Mouse (Mus musculus) cortical plate, adult 2 months (tissue): Measurements from ENCODE around the gene Isg20l2. TPM values are rescaled to one million over a fixed set of nuclear protein-coding genes. Genes with fewer than 3 reads are reported as not detected.
"Not testable (repeated sequence)": the region's sequence is repeated elsewhere in the genome, so short reads cannot be mapped to it uniquely, and the experiment has no call there.

Experiments used
- H3K27ac ChIP-seq: fragments of 200-500 bp; 2 replicates; pipeline ENCODE4 v1.5.1; 2012; ENCODE audit warnings: low read length, control low read depth, inconsistent platforms; ENCODE audit not compliant: insufficient read depth
- H3K4me1 ChIP-seq: fragments of 200-500 bp; 2 replicates; pipeline ENCODE4 v1.6.1; 2011; ENCODE audit warnings: low read length; ENCODE audit not compliant: control insufficient read depth, insufficient read depth
- H3K4me3 ChIP-seq: fragments of 200-500 bp; 2 replicates; pipeline ENCODE4 v1.5.1; 2011; ENCODE audit warnings: mild to moderate bottlenecking, low read length, control low read depth; ENCODE audit not compliant: insufficient read depth
- CTCF ChIP-seq: fragments of 200-500 bp; IDR thresholded peaks from 2 replicates; pipeline ENCODE4 v1.5.1; 2011; ENCODE audit warnings: mild to moderate bottlenecking, control low read depth, low read length; ENCODE audit not compliant: insufficient read depth; ENCODE audit errors: extremely low read depth
- POLR2A ChIP-seq: fragments of 200-500 bp; IDR thresholded peaks from 2 replicates; pipeline ENCODE4 v1.6.1; 2011; ENCODE audit warnings: mild to moderate bottlenecking, low read length, control low read depth; ENCODE audit not compliant: insufficient read depth; ENCODE audit errors: extremely low read depth
- polyA plus RNA-seq: library from polyadenylated mRNA; depleted of rRNA; stranded (reverse); fragments of >200 nt; gene quantifications from 2 replicates; pipeline ENCODE4 v1.2.3, GENCODE M21; 2012

Isg20l2 gene
- polyA plus RNA-seq, 1 experiment: 12.0 TPM

DNA sequence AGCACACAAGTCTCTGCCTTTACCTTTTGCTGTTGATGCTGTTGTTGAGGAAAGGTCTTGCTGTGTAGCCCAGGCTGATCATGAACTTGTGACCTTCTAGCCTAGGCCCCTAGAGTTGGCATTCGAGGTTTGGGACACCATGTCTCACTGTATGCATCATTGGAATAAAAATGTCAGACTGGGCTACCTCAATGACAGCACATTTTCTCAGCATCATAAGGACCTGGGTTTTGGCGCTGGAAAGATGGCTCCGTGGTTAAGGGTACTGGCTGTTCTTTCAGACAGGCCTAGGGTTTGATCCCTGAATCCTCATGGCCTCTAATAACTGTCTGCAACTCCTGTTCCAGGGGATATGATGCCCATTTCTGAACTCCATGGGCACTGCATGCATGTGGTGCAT lies 30.3 kb upstream of the Isg20l2 start:
- Histone ChIP-seq H3K4me3 (no peak overlapping the region), H3K27ac (no peak overlapping the region), H3K4me1 (no peaks in the 10 kb centered on the region)
- TF ChIP-seq CTCF (no peak), POLR2A (no peak)

DNA sequence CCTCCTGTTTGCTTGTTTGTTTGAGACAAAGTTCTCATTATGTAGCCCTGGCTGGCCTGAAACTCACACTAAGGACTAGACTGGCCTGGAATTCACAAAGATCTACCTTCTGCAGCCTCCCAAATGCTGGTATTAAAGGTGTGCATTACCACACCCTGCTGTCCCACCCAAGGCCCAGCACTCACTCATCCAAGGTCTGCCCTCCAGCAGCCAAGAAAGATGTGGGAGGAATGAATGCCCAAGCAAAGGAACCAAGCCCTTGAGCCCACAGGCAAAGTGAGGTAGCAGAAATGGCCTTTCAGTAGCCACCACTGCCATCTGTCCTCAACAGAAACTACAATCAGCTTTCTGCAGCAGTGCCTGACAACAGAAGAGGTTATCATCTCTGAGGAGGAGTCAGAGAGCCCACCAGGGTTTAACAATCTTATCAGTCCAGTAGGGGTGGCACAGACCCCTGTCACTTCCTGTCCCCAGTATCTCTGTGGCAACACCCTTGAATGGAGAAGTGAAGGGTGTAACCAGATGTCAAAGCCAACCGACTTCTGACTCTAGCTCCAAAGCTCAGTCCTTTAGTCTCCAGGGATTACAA lies 29.0 kb upstream of the Isg20l2 start:
- no peak overlapping the region for H3K4me3 ChIP-seq
- H3K4me1 ChIP-seq: no peaks in the 10 kb centered on the region
- H3K27ac ChIP-seq: no peak overlapping the region
- TF ChIP-seq CTCF: no peak
- no peak for TF ChIP-seq POLR2A

DNA sequence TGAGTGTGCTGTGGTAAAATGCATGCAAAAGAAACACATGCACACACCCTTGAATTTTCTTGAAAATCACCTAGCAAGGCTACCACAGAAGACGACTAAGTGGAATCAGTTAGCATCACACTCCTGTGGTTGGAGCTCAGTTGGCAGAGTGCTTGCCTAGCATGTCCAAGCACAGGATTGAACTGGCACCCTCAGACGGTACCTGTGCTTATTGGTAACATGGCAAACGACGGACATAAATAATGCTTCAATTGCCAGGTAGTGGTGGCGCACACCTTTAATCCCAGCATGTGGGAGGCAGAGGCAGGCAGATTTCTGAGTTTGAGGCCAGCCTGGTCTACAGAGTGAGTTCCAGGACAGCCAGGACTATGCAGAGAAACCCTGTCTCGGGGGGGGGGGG lies 28.2 kb upstream of the Isg20l2 start:
- H3K4me3 ChIP-seq, H3K4me1 ChIP-seq, H3K27ac ChIP-seq: not testable (repeated sequence)

DNA sequence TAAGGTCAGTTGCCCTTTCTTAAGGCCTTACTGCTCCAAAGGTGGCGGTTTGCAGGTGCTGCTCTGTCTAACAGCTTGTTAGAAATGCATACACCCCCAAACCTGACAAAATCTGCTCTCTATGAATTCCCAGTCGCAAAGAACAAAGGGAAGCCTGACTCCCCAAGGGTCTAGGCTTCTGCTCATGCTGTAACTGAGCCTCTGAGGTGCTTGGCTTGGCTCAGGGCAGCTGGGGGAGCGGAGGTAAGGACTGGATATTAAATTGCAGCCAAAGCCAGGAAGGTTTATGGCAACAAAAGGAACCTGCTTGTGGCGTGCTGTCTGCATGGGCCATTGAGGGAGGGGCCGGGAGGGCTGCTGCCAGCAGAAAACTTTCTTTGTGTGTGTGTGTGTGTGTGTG lies 26.3 kb upstream of the Isg20l2 start:
- no peak for TF ChIP-seq CTCF
- TF ChIP-seq POLR2A: no peak
- Histone ChIP-seq H3K4me1 (peaks cover 4% of the 10 kb centered on the region; the same call in 1 of the 2 replicates), H3K27ac (no peak overlapping the region), H3K4me3 (no peak overlapping the region)

DNA sequence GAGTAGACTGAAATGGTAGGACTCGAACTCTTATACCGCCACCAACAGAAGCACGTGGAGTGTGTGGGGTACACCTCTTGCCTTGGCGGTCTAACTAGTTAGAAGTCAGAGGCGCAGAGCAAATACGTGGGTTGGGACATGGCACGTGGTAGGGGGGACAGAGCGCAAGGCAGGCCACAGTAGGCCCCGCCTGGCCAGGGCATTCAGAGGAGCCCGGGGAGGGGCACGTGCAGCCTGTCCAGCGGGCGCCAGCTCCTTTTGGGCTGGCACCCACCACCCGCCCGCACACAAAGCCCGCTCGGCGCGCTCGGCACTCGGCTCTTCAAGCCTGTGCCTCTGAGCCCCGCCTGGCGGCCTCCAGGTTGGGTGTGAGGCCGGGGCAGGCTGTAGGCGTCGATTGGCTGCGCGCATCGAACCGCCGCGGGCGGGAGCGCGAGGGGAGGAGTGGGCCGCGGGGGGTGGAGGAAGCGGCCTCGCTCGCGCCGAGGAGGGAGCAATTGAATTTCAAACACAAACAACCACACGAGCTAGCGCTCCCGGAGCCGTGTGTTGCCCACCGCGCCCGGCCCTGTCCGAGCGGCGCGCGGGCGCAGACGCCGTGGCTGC lies 24.1 kb upstream of the Isg20l2 start, which contains the start of gene Hdgf:
Gene Hdgf (plus strand): TSS at position 442 of the 606 bp plus-strand sequence.
- TF ChIP-seq POLR2A: peak; percentile 42; the same call in 1 of the 2 replicates
- no peak for TF ChIP-seq CTCF
- Histone ChIP-seq H3K27ac (peak within 1 kb of the TSS; percentile 99), H3K4me3 (peak within 1 kb of the TSS; percentile 88), H3K4me1 (peaks cover 10% of the 10 kb centered on the region; the same call in 1 of the 2 replicates)

DNA sequence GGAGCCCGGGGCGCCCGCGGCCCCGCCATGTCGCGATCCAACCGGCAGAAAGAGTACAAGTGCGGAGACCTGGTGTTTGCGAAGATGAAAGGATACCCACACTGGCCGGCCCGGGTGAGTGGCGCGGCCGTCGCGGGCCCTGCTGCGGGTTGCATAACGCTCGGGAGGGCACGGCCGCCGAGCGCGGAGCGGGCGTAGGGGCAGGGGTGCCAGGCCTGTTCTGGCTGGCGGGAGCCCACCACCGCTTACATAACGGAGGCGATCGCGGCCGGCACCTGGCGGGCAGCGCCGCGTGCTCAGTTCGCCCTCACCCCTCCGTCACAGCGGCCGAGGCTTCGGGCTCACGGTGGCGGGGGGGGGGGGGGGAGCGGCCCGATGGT lies 23.5 kb upstream of the Isg20l2 start:
- H3K4me1 ChIP-seq: peaks cover 10% of the 10 kb centered on the region; the same call in 1 of the 2 replicates
- TF ChIP-seq POLR2A (no peak), CTCF (no peak)
- H3K4me3 ChIP-seq: peak overlapping the region; percentile 88
- peak overlapping the region; percentile 99 for H3K27ac ChIP-seq

DNA sequence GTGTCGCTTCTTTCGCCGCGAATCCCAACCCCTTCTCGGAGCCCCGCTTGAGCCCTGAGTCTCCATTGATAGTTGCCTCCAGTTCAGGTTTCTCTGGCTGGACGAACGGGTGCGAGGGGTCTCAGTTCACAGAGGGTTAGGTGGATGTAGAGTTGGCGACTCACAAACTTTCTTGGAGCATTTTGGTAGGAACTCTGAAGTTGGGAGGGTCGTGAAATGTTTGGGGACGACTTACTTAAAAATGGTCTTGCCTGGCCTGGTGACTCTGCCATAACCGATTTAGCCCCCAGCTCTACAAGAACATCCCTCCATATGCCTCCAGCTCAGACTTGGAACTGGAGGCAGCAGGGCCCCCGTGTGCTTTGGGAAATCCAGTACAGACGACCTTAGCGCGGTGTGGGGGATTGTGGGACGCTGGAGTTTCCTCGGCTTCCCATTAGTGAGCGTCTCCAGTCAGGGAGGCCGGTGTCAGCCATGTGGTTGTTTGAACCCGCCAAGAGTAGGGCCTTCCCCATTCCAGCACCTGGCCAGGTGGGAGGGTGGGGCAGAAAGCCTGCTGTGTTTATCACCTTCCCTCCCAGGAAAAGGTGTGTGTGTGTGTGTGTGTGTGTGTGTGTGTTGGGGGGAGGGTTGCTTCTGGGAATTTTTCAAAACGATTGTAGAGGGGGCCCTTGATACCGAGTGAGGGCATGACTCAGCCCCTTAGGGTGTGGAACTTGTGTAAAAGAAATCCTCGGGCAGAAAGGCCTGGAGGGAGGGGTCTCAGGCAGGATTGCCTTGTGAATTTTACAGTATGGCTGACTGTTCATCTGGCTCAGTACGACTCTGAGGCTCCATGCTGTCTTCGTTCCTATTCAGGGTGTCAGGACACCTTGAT lies 22.9 kb upstream of the Isg20l2 start:
- Histone ChIP-seq H3K27ac (peak overlapping the region; percentile 99), H3K4me1 (peaks cover 10% of the 10 kb centered on the region; the same call in 1 of the 2 replicates), H3K4me3 (peak overlapping the region; percentile 88)
- TF ChIP-seq POLR2A: peak; percentile 51; the same call in 1 of the 2 replicates
- no peak for TF ChIP-seq CTCF

DNA sequence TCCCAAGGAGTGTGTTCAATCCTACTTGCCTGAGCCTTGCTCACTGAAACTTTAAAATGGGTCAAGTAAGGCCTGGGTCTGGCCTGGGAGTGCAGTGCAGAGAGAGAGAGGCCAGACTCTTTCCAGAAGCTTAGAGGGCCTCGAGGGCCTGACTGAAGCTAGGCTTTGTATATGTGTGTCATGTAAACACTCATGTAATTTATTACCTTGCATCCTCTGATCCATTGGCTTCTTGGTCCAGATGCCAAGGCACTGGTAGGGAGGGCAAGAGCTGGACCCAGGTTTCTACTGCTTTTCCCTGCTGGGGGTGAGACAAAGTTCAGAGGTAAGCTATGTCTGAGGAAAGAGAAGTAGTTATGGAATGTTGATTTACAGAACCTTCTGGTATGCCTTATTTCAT lies 22.2 kb upstream of the Isg20l2 start:
- H3K27ac ChIP-seq: no peak overlapping the region
- H3K4me3 ChIP-seq: peak overlapping the region; percentile 88
- H3K4me1 ChIP-seq: peaks cover 10% of the 10 kb centered on the region; the same call in 1 of the 2 replicates
- TF ChIP-seq POLR2A: no peak
- no peak for TF ChIP-seq CTCF

DNA sequence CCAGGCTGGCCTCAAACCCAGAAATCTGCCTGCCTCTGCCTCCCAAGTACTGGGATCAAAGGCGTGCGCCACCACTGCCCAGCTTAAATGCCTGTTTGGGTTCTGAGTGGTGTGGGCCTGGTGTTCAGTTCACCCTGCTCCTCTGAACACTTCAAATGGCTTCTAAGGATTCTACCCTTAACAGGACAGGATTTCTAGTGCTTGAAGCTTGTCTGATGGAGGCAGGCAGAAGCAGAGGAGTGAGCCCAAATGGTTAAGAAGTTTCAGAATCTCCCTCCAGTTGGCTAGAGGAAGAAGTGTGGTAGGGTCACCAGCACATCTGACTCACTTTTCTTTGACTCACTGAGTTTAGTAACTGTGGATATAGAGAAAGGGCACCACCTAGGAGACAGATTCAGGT lies 20.7 kb upstream of the Isg20l2 start:
- TF ChIP-seq POLR2A (no peak), CTCF (no peak)
- Histone ChIP-seq H3K4me3 (no peak overlapping the region), H3K4me1 (peaks cover 10% of the 10 kb centered on the region; the same call in 1 of the 2 replicates), H3K27ac (no peak overlapping the region)

DNA sequence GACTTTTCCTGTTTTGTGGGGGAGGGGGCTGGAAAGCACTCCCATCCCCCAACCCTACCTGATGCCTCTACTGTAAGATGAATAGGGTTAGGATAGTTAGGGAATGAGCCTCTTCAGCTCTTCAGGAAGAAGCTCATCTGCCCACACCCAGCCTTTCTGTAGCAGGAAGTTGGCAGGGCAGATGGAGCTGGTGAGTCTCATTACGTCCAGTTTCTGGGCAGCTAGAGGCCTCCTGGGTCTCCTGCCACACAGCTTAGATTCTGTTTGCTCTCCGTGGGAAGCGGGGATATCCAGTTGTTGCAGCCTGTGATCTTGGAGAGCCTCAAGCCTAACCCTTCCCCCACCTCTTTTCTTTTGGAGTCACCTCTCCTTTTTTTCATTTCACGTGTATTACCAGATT lies 20.2 kb upstream of the Isg20l2 start:
- Histone ChIP-seq H3K4me3 (no peak overlapping the region), H3K4me1 (peaks cover 10% of the 10 kb centered on the region; the same call in 1 of the 2 replicates), H3K27ac (no peak overlapping the region)
- TF ChIP-seq POLR2A (no peak), CTCF (no peak)
